Mouse (Mus musculus): ENCODE results near the gene Exoc2.

GRCm38 (mm10) chr13:31017545-31017944 lies 43.7 kb upstream of the Exoc2 start:
- TF ChIP-seq ZNF384 (IDR thresholded peaks at IDR 0.05; ENCODE audit: low read depth, low read length) (no peak), CHD2 (IDR thresholded peaks at IDR 0.05; ENCODE audit: low read depth, low read length) (no peak), ZC3H11A (IDR thresholded peaks at IDR 0.05; ENCODE audit: borderline replicate concordance, low read depth, low read length) (no peak), HCFC1 (IDR thresholded peaks at IDR 0.05; ENCODE audit: borderline replicate concordance, insufficient read depth, low read length) (no peak)

All from ES-E14 (cell line).